Mouse (Mus musculus): Measurements from ENCODE around the gene Naif1. TPM values are rescaled to one million over a fixed set of nuclear protein-coding genes. Genes with fewer than 3 reads are reported as not detected.
A peak's percentile ranks its signal among the peaks of the same experiment; 100 is the strongest.

Gene Naif1
- polyA plus RNA-seq, 1 experiment from 2014 or later: 2.4 TPM

- no peak for ATAC-seq (ENCODE audit: insufficient read depth)
- Histone ChIP-seq H3K9ac (no peak overlapping the region), H3K27me3 (no peaks in the 10 kb centered on the region), H3K27ac (replicated peaks) (no peak overlapping the region), H3K4me1 (replicated peaks) (peaks cover 38% of the 10 kb centered on the region), H3K4me3 (replicated peaks) (no peak overlapping the region), H3K36me3 (replicated peaks) (peaks cover 79% of the 10 kb centered on the region), H3K4me2 (no peak overlapping the region), H3K9me3 (replicated peaks) (no peaks in the 10 kb centered on the region)
- 82% methylated on average over 8 of the region's 8 CpGs for WGBS (ENCODE audit: insufficient replicate concordance)
Observed at GRCm38 (mm10) chr2:32417486-32417885, 32.8 kb upstream of the Naif1 start.

- Histone ChIP-seq H3K4me3 (replicated peaks) (no peak overlapping the region), H3K4me2 (no peak overlapping the region), H3K27me3 (no peaks in the 10 kb centered on the region), H3K9ac (no peak overlapping the region), H3K27ac (replicated peaks) (peak overlapping the region; percentile 71), H3K36me3 (replicated peaks) (peaks cover 79% of the 10 kb centered on the region), H3K4me1 (replicated peaks) (peaks cover 42% of the 10 kb centered on the region), H3K9me3 (replicated peaks) (no peaks in the 10 kb centered on the region)
- peak; percentile 43; the same call in 1 of the 2 replicates for ATAC-seq (ENCODE audit: insufficient read depth)
- 75% methylated on average over 12 of the region's 12 CpGs for WGBS (ENCODE audit: insufficient replicate concordance)
Observed at GRCm38 (mm10) chr2:32418430-32419151, 31.7 kb upstream of the Naif1 start.

DNA sequence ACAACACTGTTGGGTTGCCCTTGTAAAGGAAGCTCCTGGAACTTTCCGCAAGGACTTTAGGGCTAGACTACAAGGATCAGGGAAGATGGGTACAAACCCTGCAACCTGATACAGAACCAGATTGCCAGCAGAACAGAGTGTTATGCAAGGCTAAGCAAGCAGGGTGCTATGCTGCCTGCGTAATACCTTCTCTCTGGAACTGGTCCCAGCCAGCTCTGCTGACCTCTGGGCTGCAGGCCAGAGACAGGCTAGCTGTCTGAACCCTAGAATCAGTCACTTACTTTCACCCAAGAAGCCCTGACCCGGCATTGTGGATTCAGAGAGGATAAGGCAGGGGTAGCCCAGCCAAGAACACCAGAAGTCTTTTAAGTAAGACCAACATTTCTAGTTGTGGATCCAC, 30.9 kb upstream of the Naif1 start:
- Histone ChIP-seq H3K4me2 (no peak overlapping the region), H3K27ac (replicated peaks) (peak overlapping the region; percentile 71), H3K36me3 (replicated peaks) (peaks cover 72% of the 10 kb centered on the region), H3K4me3 (replicated peaks) (no peak overlapping the region), H3K9me3 (replicated peaks) (no peaks in the 10 kb centered on the region), H3K27me3 (no peaks in the 10 kb centered on the region), H3K9ac (no peak overlapping the region), H3K4me1 (replicated peaks) (peaks cover 49% of the 10 kb centered on the region)
- ATAC-seq (ENCODE audit: insufficient read depth): peak; percentile 42
- WGBS (ENCODE audit: insufficient replicate concordance): 80% methylated on average over 3 of the region's 3 CpGs

DNA sequence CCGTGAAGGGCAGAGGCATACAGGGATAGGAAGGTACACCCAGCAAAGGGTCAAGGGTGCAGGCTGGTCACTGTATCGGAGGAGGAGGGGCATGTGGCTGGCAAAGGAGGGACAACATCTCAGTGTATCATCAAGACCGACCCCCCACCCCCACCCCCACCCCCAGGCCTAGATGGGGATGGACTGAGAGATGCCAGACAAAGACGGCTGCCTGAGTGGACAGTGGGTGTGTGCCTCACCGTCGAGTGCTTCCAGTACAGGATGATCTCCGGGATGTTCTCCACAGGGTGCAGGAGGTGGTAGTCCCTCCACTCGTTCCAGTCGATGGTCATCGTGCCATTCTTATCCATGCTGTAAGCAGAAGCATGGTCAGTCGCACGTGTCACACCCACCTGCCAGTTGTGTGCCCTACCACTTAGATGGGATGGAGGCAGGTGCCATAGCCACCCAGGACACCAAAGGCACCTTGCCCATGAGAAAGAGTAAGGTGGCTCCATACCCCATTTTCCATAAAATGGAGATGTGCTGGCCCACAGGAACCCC, 30.1 kb upstream of the Naif1 start:
- Histone ChIP-seq H3K4me2 (no peak overlapping the region), H3K9me3 (replicated peaks) (no peaks in the 10 kb centered on the region), H3K4me1 (replicated peaks) (peaks cover 57% of the 10 kb centered on the region), H3K9ac (no peak overlapping the region; the same call in 1 of the 2 replicates), H3K36me3 (replicated peaks) (peaks cover 65% of the 10 kb centered on the region), H3K27me3 (no peaks in the 10 kb centered on the region), H3K4me3 (replicated peaks) (no peak overlapping the region), H3K27ac (replicated peaks) (peak overlapping the region; percentile 29)
- 77% methylated on average over 12 of the region's 12 CpGs for WGBS (ENCODE audit: insufficient replicate concordance)
- no peak for ATAC-seq (ENCODE audit: insufficient read depth)

GRCm38 (mm10) chr2:32420647-32421046, 29.6 kb upstream of the Naif1 start:
- H3K27me3 ChIP-seq: no peaks in the 10 kb centered on the region
- H3K4me1 ChIP-seq (replicated peaks): peaks cover 62% of the 10 kb centered on the region
- H3K9ac ChIP-seq: no peak overlapping the region; the same call in 1 of the 2 replicates
- no peaks in the 10 kb centered on the region for H3K9me3 ChIP-seq (replicated peaks)
- peaks cover 60% of the 10 kb centered on the region for H3K36me3 ChIP-seq (replicated peaks)
- no peak overlapping the region for H3K4me2 ChIP-seq
- H3K27ac ChIP-seq (replicated peaks): no peak overlapping the region
- H3K4me3 ChIP-seq (replicated peaks): no peak overlapping the region
- no peak for ATAC-seq (ENCODE audit: insufficient read depth)
- 70% methylated on average over 6 of the region's 6 CpGs for WGBS (ENCODE audit: insufficient replicate concordance)

- ATAC-seq (ENCODE audit: insufficient read depth): no peak
- WGBS (ENCODE audit: insufficient replicate concordance): 77% methylated on average over 6 of the region's 6 CpGs
- H3K4me1 ChIP-seq (replicated peaks): peaks cover 66% of the 10 kb centered on the region
- no peaks in the 10 kb centered on the region for H3K27me3 ChIP-seq
- no peak overlapping the region for H3K27ac ChIP-seq (replicated peaks)
- peaks cover 48% of the 10 kb centered on the region for H3K36me3 ChIP-seq (replicated peaks)
- H3K9ac ChIP-seq: no peak overlapping the region
- 0 out of 2 replicates have a peak overlapping the region, but pooled peaks have one; percentile 63 for H3K4me2 ChIP-seq
- no peaks in the 10 kb centered on the region for H3K9me3 ChIP-seq (replicated peaks)
- no peak overlapping the region for H3K4me3 ChIP-seq (replicated peaks)
Observed at GRCm38 (mm10) chr2:32421851-32422251, 28.4 kb upstream of the Naif1 start.

- no peaks in the 10 kb centered on the region for H3K27me3 ChIP-seq
- WGBS (ENCODE audit: insufficient replicate concordance): 14% methylated on average over 14 of the region's 14 CpGs
- H3K27ac ChIP-seq (replicated peaks): peak overlapping the region; percentile 73
- H3K4me1 ChIP-seq (replicated peaks): peaks cover 74% of the 10 kb centered on the region
- H3K36me3 ChIP-seq (replicated peaks): peaks cover 31% of the 10 kb centered on the region
- H3K4me2 ChIP-seq: peak overlapping the region; percentile 63
- H3K4me3 ChIP-seq (replicated peaks): peak overlapping the region; percentile 48
- peak; percentile 84 for ATAC-seq (ENCODE audit: insufficient read depth)
- peak overlapping the region; percentile 33 for H3K9ac ChIP-seq
- no peaks in the 10 kb centered on the region for H3K9me3 ChIP-seq (replicated peaks)
Observed at GRCm38 (mm10) chr2:32423481-32424331, 26.6 kb upstream of the Naif1 start.

- Histone ChIP-seq H3K4me1 (replicated peaks) (peaks cover 80% of the 10 kb centered on the region), H3K4me3 (replicated peaks) (no peak overlapping the region), H3K36me3 (replicated peaks) (peaks cover 20% of the 10 kb centered on the region), H3K27ac (replicated peaks) (peak overlapping the region; percentile 55), H3K9me3 (replicated peaks) (no peaks in the 10 kb centered on the region), H3K27me3 (no peaks in the 10 kb centered on the region), H3K4me2 (peak overlapping the region; percentile 63; the same call in 1 of the 2 replicates), H3K9ac (no peak overlapping the region)
- 49% methylated on average over 3 of the region's 3 CpGs for WGBS (ENCODE audit: insufficient replicate concordance)
- ATAC-seq (ENCODE audit: insufficient read depth): no peak
Observed at GRCm38 (mm10) chr2:32424796-32425195, 25.5 kb upstream of the Naif1 start.

DNA sequence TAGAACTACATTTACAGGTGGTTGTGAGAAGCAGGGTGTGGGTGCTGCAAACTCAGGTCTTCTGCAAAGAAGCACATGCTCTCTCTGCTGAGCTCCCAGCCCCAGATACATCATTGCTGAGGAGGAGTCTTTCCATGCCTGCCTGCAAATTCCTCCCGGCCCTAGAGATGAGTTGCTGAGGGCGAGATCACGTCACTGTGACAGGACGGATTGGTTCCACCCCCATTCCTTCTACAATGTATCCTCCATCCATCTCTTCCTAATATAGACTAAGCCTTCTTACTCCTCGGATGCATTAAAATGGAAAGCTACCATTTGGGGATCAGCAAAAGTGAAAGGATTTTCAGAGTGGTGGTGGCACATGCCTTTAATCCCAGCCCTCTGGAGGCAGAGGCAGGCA, 24.7 kb upstream of the Naif1 start:
- no peak overlapping the region for H3K4me3 ChIP-seq (replicated peaks)
- H3K4me2 ChIP-seq: no peak overlapping the region
- H3K9ac ChIP-seq: no peak overlapping the region
- no peaks in the 10 kb centered on the region for H3K9me3 ChIP-seq (replicated peaks)
- H3K27ac ChIP-seq (replicated peaks): no peak overlapping the region
- no peak for ATAC-seq (ENCODE audit: insufficient read depth)
- H3K36me3 ChIP-seq (replicated peaks): peaks cover 13% of the 10 kb centered on the region
- H3K27me3 ChIP-seq: no peaks in the 10 kb centered on the region
- 77% methylated on average over 5 of the region's 5 CpGs for WGBS (ENCODE audit: insufficient replicate concordance)
- H3K4me1 ChIP-seq (replicated peaks): peaks cover 75% of the 10 kb centered on the region

DNA sequence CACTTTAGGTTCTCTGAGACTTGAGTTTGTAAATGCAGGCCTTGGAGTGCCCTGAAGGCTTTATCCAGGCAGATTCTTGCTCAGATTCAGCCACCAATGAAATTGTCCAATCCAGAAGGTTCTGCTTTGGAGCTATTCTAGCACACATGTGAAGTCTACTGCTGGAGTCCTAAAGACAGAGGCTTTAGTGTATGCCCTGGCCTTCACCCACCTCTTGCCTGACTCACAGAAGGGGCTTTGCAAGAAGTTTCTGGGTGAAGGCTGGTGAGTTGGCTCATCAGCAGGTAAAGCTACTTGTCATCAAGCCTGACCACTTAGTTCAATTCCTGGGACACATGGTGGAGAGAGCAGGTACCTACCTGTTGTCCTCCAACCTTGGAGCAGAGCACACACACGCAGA, 24.1 kb upstream of the Naif1 start:
- Histone ChIP-seq H3K4me1 (replicated peaks) (peaks cover 76% of the 10 kb centered on the region), H3K27ac (replicated peaks) (no peak overlapping the region)
- WGBS (ENCODE audit: insufficient replicate concordance): 91% methylated on average over 1 of the region's 1 CpGs

GRCm38 (mm10) chr2:32427720-32428119, 22.5 kb upstream of the Naif1 start:
- no peaks in the 10 kb centered on the region for H3K9me3 ChIP-seq (replicated peaks)
- H3K36me3 ChIP-seq (replicated peaks): no peaks in the 10 kb centered on the region
- peaks cover 66% of the 10 kb centered on the region for H3K4me1 ChIP-seq (replicated peaks)
- H3K4me3 ChIP-seq (replicated peaks): no peak overlapping the region
- ATAC-seq (ENCODE audit: insufficient read depth): no peak
- 66% methylated on average over 5 of the region's 5 CpGs for WGBS (ENCODE audit: insufficient replicate concordance)
- no peak overlapping the region for H3K4me2 ChIP-seq
- H3K27ac ChIP-seq (replicated peaks): no peak overlapping the region
- no peak overlapping the region for H3K9ac ChIP-seq
- H3K27me3 ChIP-seq: no peaks in the 10 kb centered on the region

More for the DNA sequence above, 24.1 kb upstream of the Naif1 start:
- Histone ChIP-seq H3K36me3 (replicated peaks) (peaks cover 7% of the 10 kb centered on the region), H3K27me3 (no peaks in the 10 kb centered on the region), H3K4me2 (no peak overlapping the region), H3K4me3 (replicated peaks) (no peak overlapping the region), H3K9ac (no peak overlapping the region), H3K9me3 (replicated peaks) (no peaks in the 10 kb centered on the region)
- no peak for ATAC-seq (ENCODE audit: insufficient read depth)

All from liver, embryonic 15.5 days (tissue).